Mouse (Mus musculus) right cerebral cortex, postnatal 36 days (tissue): ENCODE measurements around the gene Zbtb7b.

ENCODE experiments used
- DNase-seq, 2 experiments: peaks; one replicate each; pipeline ENCODE4 v3.0.0; 2022; ENCODE audit warnings: low spot score in 2 of 2, mixed read lengths in 1 of 2

The Zbtb7b gene

GRCm38 (mm10) chr3:89337062-89337720 is 57.4 kb downstream of the Zbtb7b start:
- no peak for DNase-seq

- no peak for DNase-seq
Observed at GRCm38 (mm10) chr3:89336529-89336928, 58.0 kb downstream of the Zbtb7b start.

GRCm38 (mm10) chr3:89333053-89333452 is 61.5 kb downstream of the Zbtb7b start:
- DNase-seq = no peak

- DNase-seq = no peak
Observed at GRCm38 (mm10) chr3:89332476-89332875, 62.1 kb downstream of the Zbtb7b start.

- no peak for DNase-seq
Observed at GRCm38 (mm10) chr3:89332013-89332412, 62.6 kb downstream of the Zbtb7b start.

- DNase-seq = no peak
Observed at GRCm38 (mm10) chr3:89331561-89331960, 63.0 kb downstream of the Zbtb7b start.

GRCm38 (mm10) chr3:89330948-89331347 is 63.6 kb downstream of the Zbtb7b start:
- no peak for DNase-seq

- no peak for DNase-seq
Observed at GRCm38 (mm10) chr3:89330346-89330745, 64.2 kb downstream of the Zbtb7b start.

GRCm38 (mm10) chr3:89328623-89329022 is 66.0 kb downstream of the Zbtb7b start:
- no peak for DNase-seq
